Mouse (Mus musculus) hindbrain, embryonic 15.5 days (tissue): ENCODE data around the gene Gm21943. TPM values are rescaled to one million over a fixed set of nuclear protein-coding genes. Genes with fewer than 3 reads are reported as not detected.
"Not testable (repeated sequence)": the region's sequence is repeated elsewhere in the genome, so short reads cannot be mapped to it uniquely, and the experiment has no call there.

Experiments
- ATAC-seq: fragments of 200-750 bp; cut with Nextera tagmentation; 2 replicates; pipeline ENCODE4 v1.8.0; 2017; ENCODE audit warnings: low read depth, moderate number of reproducible peaks, moderate TSS enrichment; ENCODE audit not compliant: low FRiP score
- H3K27ac ChIP-seq: fragments of 300-500 bp; sonication (generic); replicated peaks from 2 replicates; pipeline ENCODE4 v1.5.1; 2015; ENCODE audit warnings: mild to moderate bottlenecking, inconsistent platforms
- H3K27me3 ChIP-seq: fragments of 300-500 bp; sonication (generic); 2 replicates; pipeline ENCODE4 v1.6.1; 2015; ENCODE audit warnings: control low read depth, inconsistent platforms
- H3K36me3 ChIP-seq: fragments of 300-500 bp; sonication (generic); 2 replicates; pipeline ENCODE4 v1.6.1; 2015; ENCODE audit warnings: control low read depth, inconsistent platforms
- H3K4me1 ChIP-seq: fragments of 300-500 bp; sonication (generic); replicated peaks from 2 replicates; pipeline ENCODE4 v1.6.1; 2015; ENCODE audit warnings: control low read depth, inconsistent platforms
- H3K4me2 ChIP-seq: fragments of 300-500 bp; sonication (generic); 2 replicates; pipeline ENCODE4 v1.6.1; 2015; ENCODE audit warnings: moderate library complexity, mild to moderate bottlenecking, inconsistent platforms
- H3K4me3 ChIP-seq: fragments of 300-500 bp; sonication (generic); 2 replicates; pipeline ENCODE4 v1.5.1; 2015; ENCODE audit warnings: mild to moderate bottlenecking, inconsistent platforms
- H3K9ac ChIP-seq: fragments of 300-500 bp; sonication (generic); 2 replicates; pipeline ENCODE4 v1.6.1; 2015; ENCODE audit warnings: inconsistent platforms
- H3K9me3 ChIP-seq: fragments of 300-500 bp; sonication (generic); 2 replicates; pipeline ENCODE4 v1.6.1; 2016; ENCODE audit warnings: control low read depth, inconsistent platforms
- WGBS: fragments of 180-500 bp; shearing (Covaris S2); methylation state at CpG from one replicate; pipeline ENCODE4 v1.1.7; 2015; 5-methylcytosine and 5-hydroxymethylcytosine counted together
- polyA plus RNA-seq: library from polyadenylated mRNA; unstranded; fragments of >200 nt; fragmentation: Nextera tagmentation; extraction: Ambion mirVana; gene quantifications from 2 replicates; pipeline ENCODE4 v1.2.1, GENCODE M21; 2015

Gm21943 gene
- polyA plus RNA-seq, result not detected in 2 replicates

- not testable (repeated sequence) for H3K36me3 ChIP-seq, H3K9me3 ChIP-seq, H3K27me3 ChIP-seq, H3K4me2 ChIP-seq, H3K4me1 ChIP-seq, ATAC-seq, H3K27ac ChIP-seq, H3K9ac ChIP-seq, H3K4me3 ChIP-seq
- WGBS, result no CpG with 5 or more reads among the region's 4 CpGs
Measured at GRCm38 (mm10) chrY:57533644-57534043, at the start of gene Gm21943. TSS of gene Gm21943 (minus strand) at chrY:57533744.

Other genes with a start within 250 kb of the Gm21943 start
- gene Gm28961, start 172.0 kb upstream of the Gm21943 start, polyA plus RNA-seq, result not detected in 2 replicates